Mouse (Mus musculus) lung, embryonic 16.5 days (tissue): ENCODE data around the gene Nuak2. TPM values are rescaled to one million over a fixed set of nuclear protein-coding genes. Genes with fewer than 3 reads are reported as not detected.

Experiments
- ATAC-seq: fragments of 200-750 bp; cut with Nextera tagmentation; 2 replicates; pipeline ENCODE4 v1.8.0; 2017; ENCODE audit warnings: low read depth, mild to moderate bottlenecking, moderate library complexity
- H3K27ac ChIP-seq: fragments of 300-500 bp; sonication (generic); 2 replicates; pipeline ENCODE4 v1.5.1; 2014; ENCODE audit warnings: mild to moderate bottlenecking, control low read depth, low read length
- H3K27me3 ChIP-seq: fragments of 300-500 bp; sonication (generic); 2 replicates; pipeline ENCODE4 v1.6.1; 2014; ENCODE audit warnings: low read depth, low read length, mixed read lengths; ENCODE audit not compliant: control insufficient read depth, insufficient read depth
- H3K36me3 ChIP-seq: fragments of 300-500 bp; sonication (generic); 2 replicates; pipeline ENCODE4 v1.6.1; 2014; ENCODE audit warnings: low read length; ENCODE audit not compliant: control insufficient read depth, insufficient read depth
- H3K4me1 ChIP-seq: fragments of 300-500 bp; sonication (generic); replicated peaks from 2 replicates; pipeline ENCODE4 v1.6.1; 2014; ENCODE audit warnings: low read length, mixed read lengths; ENCODE audit not compliant: control insufficient read depth, insufficient read depth
- H3K4me2 ChIP-seq: fragments of 300-500 bp; sonication (generic); 2 replicates; pipeline ENCODE4 v1.6.1; 2014; ENCODE audit warnings: low read depth, low read length, control low read depth
- H3K4me3 ChIP-seq: fragments of 300-500 bp; sonication (generic); 2 replicates; pipeline ENCODE4 v1.5.1; 2014; ENCODE audit warnings: mild to moderate bottlenecking, low read length, control low read depth
- H3K9ac ChIP-seq: fragments of 300-500 bp; sonication (generic); 2 replicates; pipeline ENCODE4 v1.6.1; 2014; ENCODE audit warnings: low read length, control low read depth
- H3K9me3 ChIP-seq: fragments of 300-500 bp; sonication (generic); 2 replicates; pipeline ENCODE4 v1.6.1; 2016; ENCODE audit warnings: low read length; ENCODE audit not compliant: control insufficient read depth
- WGBS: fragments of 180-500 bp; shearing (Covaris S2); extraction: QIAGEN DNeasy Blood & Tissue Kit; methylation state at CpG from one replicate; pipeline ENCODE4 v1.1.7; 2014; 5-methylcytosine and 5-hydroxymethylcytosine counted together
- polyA plus RNA-seq: library from polyadenylated mRNA; unstranded; fragments of >200 nt; fragmentation: Nextera tagmentation; extraction: Ambion mirVana; gene quantifications from 2 replicates; pipeline ENCODE4 v1.2.1, GENCODE M21; 2015

Gene Nuak2
- polyA plus RNA-seq, 1 experiment from 2014 or later, result 23.4 TPM

DNA sequence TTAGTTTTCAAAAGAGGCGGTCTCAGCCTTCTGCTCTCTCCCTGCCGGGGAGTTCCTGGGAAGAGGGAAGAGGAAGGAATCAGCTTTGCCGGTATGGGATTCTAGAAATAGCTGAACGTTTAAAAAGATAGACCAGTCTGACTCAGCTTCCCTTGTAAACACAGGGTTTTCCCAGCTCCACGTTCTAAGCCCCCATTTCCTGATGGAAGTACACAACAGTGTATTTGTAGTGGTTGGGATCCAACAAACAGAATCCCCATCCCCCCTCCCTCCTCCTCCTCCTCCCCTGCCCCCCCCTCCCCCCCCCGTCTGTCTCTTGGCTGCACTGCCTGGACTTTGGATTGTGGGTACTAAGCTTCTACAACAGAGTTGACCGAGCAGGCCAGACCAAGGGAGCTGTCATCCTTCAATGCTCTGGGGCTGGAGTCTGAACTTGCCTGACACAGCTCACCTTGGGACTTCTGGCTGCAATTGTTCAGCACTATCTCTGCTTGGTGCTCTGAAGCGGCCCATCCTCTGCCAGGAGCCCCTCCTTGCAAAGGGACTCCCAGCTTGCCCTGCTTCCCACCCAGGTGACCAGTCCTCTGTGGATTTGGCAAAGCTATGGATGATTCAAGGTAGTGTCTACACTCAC lies 22.2 kb downstream of the Nuak2 start:
- no peak overlapping the region for H3K4me3 ChIP-seq
- no peak overlapping the region for H3K4me2 ChIP-seq
- H3K9ac ChIP-seq, result no peak overlapping the region
- H3K36me3 ChIP-seq, result no peaks in the 10 kb centered on the region
- H3K27ac ChIP-seq, result peak overlapping the region; percentile 50
- H3K4me1 ChIP-seq, result peaks cover 50% of the 10 kb centered on the region
- H3K9me3 ChIP-seq, result no peaks in the 10 kb centered on the region
- no peaks in the 10 kb centered on the region for H3K27me3 ChIP-seq
- 19% methylated on average over 8 of the region's 8 CpGs for WGBS
- ATAC-seq, result no peak

DNA sequence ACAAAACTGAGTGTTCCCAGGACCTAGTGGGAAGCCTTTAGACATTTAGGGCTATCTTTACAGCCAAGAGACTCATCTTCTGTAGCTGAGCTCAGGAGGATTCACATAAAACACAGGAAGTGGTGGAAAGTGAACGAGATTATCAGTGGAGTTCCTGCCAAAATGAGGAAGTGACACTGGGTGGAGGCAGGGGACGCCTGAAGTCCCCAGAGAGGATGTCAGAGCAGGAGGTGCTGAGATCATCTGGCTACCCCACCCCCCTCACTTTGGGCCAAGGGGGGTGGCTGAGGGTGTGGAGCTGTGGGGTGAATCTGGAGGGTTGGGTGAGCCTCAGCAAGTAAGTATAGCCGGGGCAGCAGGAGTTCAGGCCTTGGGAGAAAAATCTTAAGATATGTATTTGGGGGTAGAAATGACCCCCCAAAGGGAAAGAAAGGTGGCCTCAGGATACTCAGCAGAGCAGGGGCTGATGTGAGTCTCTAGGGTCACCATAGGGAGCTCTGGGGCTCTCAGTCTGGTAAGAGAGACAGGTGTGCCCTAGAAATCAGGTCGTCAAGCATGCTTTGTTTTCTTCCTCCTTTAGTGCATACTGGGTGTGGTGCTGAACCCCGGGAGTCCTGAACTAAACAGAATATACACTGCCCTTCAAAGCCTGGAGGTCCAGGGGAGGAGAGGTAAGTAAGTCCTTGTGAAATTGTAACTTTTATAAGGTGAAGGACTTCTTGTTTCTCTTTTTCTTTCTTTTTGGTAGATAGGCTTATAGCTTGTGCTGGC lies 26.0 kb downstream of the Nuak2 start:
- no peak overlapping the region for H3K9ac ChIP-seq
- no peaks in the 10 kb centered on the region for H3K9me3 ChIP-seq
- H3K27me3 ChIP-seq, result no peaks in the 10 kb centered on the region
- H3K4me2 ChIP-seq, result no peak overlapping the region
- H3K4me1 ChIP-seq, result peaks cover 20% of the 10 kb centered on the region
- H3K36me3 ChIP-seq, result no peaks in the 10 kb centered on the region
- 36% methylated on average over 5 of the region's 5 CpGs for WGBS
- H3K27ac ChIP-seq, result peak overlapping the region; percentile 47; the same call in 1 of the 2 replicates
- ATAC-seq, result 0 out of 2 replicates have a peak, but pooled peaks have one; percentile 46
- no peak overlapping the region for H3K4me3 ChIP-seq

DNA sequence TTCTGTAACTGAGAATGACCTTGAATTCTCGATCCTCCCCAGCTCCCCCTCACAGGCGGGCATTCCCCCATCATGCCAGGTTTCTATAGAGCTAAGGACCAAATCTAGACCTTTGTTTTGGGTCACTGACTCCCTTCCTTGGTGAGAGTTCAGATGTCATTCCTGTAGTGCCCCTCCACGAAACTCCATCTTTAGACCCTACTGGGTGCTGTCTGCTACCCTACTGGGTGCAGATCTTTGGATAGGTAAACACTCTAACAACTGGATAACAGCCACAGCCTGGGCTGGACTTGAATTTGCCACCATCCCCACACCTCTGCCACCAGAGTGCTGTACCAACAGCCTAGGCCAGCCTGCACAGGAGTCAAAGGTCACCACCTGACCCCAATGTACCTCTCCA lies 26.6 kb downstream of the Nuak2 start:
- WGBS, result 58% methylated on average over 3 of the region's 3 CpGs
- H3K9me3 ChIP-seq, result no peaks in the 10 kb centered on the region
- H3K4me1 ChIP-seq, result peaks cover 14% of the 10 kb centered on the region
- H3K9ac ChIP-seq, result no peak overlapping the region
- H3K27me3 ChIP-seq, result no peaks in the 10 kb centered on the region
- no peaks in the 10 kb centered on the region for H3K36me3 ChIP-seq
- no peak overlapping the region for H3K4me3 ChIP-seq
- no peak overlapping the region for H3K27ac ChIP-seq
- H3K4me2 ChIP-seq, result no peak overlapping the region
- ATAC-seq, result no peak

DNA sequence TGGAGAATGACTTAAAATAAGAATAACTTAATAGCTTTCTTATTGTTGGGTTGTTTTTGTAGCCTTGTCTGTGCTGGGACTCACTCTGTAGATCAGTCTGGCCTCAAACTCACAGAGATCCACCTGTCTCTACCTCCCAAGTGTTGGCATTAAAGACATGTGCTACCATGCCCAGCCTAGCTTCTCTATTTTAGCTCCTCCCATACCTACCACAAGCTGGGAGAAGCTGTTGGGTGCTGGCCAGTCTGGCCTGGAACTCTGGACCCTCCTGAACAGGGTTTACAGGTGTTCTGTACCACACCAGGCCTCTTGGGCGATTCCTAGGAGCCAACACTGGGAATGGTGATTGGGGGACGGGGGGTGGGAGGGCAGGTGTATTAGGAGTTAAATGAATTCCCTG lies 27.3 kb downstream of the Nuak2 start:
- Histone ChIP-seq H3K4me3 (no peak overlapping the region), H3K4me2 (no peak overlapping the region), H3K36me3 (no peaks in the 10 kb centered on the region), H3K9me3 (no peaks in the 10 kb centered on the region), H3K27ac (no peak overlapping the region), H3K27me3 (no peaks in the 10 kb centered on the region), H3K9ac (no peak overlapping the region), H3K4me1 (peaks cover 7% of the 10 kb centered on the region)
- WGBS, result 84% methylated on average over 2 of the region's 2 CpGs
- ATAC-seq, result no peak

DNA sequence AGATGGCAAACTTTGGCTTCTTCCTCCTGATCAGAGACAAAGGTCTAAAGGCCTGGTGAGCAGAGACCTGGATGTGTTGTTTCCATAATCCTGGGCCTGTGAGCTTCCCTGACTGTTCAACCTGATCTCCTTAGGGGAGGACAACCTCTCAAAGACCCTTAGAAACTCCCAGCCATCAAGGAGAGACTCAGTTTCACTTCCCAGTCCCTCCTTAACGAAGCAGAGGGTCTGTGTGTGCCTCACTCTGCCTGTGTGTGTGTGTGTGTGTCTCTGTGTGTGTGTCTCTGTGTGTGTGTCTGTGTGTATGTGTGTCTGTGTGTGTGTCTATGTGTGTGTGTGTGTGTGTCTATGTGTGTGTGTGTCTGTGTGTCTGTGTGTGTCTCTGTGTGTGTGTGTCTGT lies 27.7 kb downstream of the Nuak2 start:
- Histone ChIP-seq H3K4me3 (no peak overlapping the region), H3K9ac (no peak overlapping the region), H3K27ac (no peak overlapping the region), H3K9me3 (no peaks in the 10 kb centered on the region), H3K27me3 (no peaks in the 10 kb centered on the region), H3K36me3 (no peaks in the 10 kb centered on the region), H3K4me1 (peaks cover 5% of the 10 kb centered on the region; the same call in 1 of the 2 replicates), H3K4me2 (no peak overlapping the region)
- no peak for ATAC-seq
- 75% methylated on average over 1 of the region's 1 CpGs for WGBS

DNA sequence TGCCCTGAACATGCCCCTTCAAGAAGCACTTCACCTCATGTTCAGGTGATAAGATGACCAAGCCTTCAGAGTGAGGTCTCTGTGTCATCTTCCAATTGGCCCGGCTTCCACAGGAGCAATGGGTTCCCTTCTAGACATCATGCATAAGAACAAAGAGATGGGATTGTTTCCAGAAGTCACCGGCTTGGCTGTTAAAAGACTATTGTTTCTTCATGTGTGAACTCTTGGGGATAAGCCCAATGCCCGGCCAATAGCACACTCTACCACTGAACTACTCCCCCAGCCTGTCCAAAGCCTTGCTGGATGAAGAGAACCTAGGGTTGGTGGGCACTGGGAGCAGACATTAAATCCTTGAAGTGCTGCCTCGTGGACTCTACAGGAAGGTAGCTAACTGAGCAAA lies 29.6 kb downstream of the Nuak2 start:
- H3K27me3 ChIP-seq, result no peaks in the 10 kb centered on the region
- no peak overlapping the region for H3K4me2 ChIP-seq
- WGBS, result 67% methylated on average over 4 of the region's 4 CpGs
- H3K4me1 ChIP-seq, result peaks cover 5% of the 10 kb centered on the region; the same call in 1 of the 2 replicates
- no peak overlapping the region for H3K27ac ChIP-seq
- H3K36me3 ChIP-seq, result no peaks in the 10 kb centered on the region
- ATAC-seq, result no peak
- no peak overlapping the region for H3K4me3 ChIP-seq
- no peaks in the 10 kb centered on the region for H3K9me3 ChIP-seq
- no peak overlapping the region for H3K9ac ChIP-seq

DNA sequence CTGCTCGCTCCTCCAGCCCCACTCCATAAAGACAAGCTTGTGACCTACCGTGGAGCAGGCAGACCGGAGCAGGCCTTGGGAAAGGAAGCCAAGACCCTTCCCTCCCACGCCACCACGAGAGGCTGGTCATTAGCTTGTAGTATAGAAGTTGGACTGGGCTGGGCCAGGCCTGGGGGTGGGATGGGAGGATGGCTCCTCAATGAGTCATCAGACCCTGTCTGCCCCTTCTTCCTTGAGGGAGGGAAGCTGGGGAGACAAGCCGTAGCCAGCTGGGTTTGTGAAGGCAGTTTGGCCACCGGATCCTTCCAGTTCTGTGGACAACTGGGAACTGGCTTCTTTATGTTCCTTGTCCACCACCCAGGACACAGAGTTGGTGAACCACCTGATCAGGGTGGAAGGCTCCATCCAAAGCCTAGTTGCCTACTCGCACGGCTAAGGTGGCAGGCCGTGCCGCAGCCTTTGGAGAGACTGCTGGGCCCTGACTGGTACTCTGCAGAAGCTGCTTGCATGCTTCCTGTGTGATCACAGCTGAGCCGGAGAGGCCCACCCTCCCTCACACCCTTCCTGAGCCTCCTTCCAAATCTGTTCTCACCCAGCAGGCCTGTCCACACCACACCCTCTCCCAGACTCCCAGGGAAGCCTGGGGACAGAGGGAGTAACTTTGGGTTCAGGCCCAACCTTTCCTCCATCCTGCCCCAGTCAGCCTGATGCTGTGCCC lies 30.4 kb downstream of the Nuak2 start:
- Histone ChIP-seq H3K27me3 (no peaks in the 10 kb centered on the region), H3K27ac (no peak overlapping the region), H3K4me1 (peaks cover 5% of the 10 kb centered on the region; the same call in 1 of the 2 replicates), H3K36me3 (no peaks in the 10 kb centered on the region), H3K9me3 (peaks cover 3% of the 10 kb centered on the region; the same call in 1 of the 2 replicates), H3K4me3 (no peak overlapping the region), H3K4me2 (no peak overlapping the region), H3K9ac (no peak overlapping the region)
- 68% methylated on average over 12 of the region's 12 CpGs for WGBS
- peak; percentile 51 for ATAC-seq

DNA sequence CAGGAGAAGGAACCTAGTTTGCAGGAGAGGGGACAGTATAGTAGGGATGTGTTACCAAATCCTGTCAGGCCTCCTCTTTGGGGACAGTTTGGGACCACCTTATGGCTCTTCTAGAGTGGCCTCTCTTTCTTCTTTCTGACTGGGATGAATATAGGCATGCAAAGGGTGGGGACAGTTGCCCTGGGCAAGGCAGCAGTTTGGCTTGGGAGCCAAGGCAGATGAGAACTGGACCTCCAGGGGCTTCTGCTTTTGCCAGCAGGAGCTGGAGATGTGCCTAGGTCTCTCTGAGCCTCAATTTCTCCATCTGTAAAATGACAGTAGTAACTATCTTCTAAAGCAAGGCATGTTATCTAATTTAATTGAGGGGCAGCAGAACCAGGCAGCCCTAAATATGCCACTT lies 31.0 kb downstream of the Nuak2 start:
- H3K4me3 ChIP-seq, result no peak overlapping the region
- no peaks in the 10 kb centered on the region for H3K36me3 ChIP-seq
- H3K27ac ChIP-seq, result no peak overlapping the region
- H3K27me3 ChIP-seq, result no peaks in the 10 kb centered on the region
- H3K4me1 ChIP-seq, result peaks cover 2% of the 10 kb centered on the region; the same call in 1 of the 2 replicates
- no peak overlapping the region for H3K9ac ChIP-seq
- H3K9me3 ChIP-seq, result peaks cover 3% of the 10 kb centered on the region; the same call in 1 of the 2 replicates
- ATAC-seq, result no peak
- H3K4me2 ChIP-seq, result no peak overlapping the region

DNA sequence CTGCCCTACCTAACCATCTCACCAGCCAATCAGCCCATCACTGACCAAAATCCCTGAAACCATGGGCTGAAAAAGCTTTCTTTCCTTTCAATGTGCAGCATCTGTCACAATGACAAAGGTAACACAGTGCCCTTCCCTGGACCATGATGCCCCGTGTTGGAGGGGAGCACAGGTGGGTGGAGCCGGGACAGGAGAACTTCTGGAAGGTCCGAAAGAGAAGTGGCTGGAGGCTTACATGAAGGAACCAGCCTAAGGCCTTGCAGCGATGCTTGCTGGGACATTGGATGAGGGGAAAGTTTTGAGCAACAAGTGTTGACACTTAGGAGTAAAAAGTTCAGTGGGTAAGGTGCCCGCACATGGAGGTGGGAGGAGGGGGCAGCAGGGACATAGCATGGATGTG lies 32.5 kb downstream of the Nuak2 start:
- Histone ChIP-seq H3K27me3 (no peaks in the 10 kb centered on the region), H3K9ac (no peak overlapping the region), H3K4me3 (no peak overlapping the region), H3K4me1 (no peaks in the 10 kb centered on the region), H3K9me3 (peaks cover 3% of the 10 kb centered on the region; the same call in 1 of the 2 replicates), H3K27ac (no peak overlapping the region), H3K36me3 (no peaks in the 10 kb centered on the region), H3K4me2 (no peak overlapping the region)
- no peak for ATAC-seq
- 76% methylated on average over 5 of the region's 5 CpGs for WGBS
